Mouse (Mus musculus) spleen, postnatal 0 days (tissue): ENCODE results near the gene Olfr622. TPM values are rescaled to one million over a fixed set of nuclear protein-coding genes. Genes with fewer than 3 reads are reported as not detected.

Experiments
- polyA plus RNA-seq: library from polyadenylated mRNA; unstranded; fragments of >200 nt; fragmentation: Nextera tagmentation; extraction: Ambion mirVana; gene quantifications from 2 replicates; pipeline ENCODE4 v1.2.1, GENCODE M21; 2015

The Olfr622 gene
- polyA plus RNA-seq, result not detected in 2 replicates

DNA sequence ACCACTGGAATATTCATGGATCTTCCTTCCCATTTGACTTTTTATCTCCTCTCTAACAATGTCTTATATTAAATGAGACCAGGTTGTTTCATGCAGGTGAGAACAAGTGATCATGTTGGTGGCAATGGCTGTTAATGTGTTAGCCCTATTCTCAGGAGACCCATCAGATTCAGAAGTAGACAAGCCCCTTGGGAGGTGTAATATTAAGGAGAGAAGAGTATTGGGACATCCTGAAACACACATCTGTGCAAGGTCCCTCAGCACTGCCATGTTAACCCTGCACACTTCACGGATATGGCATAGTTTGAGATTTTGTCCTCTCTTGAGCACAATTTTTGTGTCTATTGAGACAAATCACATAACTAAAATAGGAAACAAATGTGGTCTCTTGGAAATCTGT, at the start of gene Olfr622:
Gene Olfr622 (minus strand): TSS at position 101 of the 400 bp plus-strand sequence.

DNA sequence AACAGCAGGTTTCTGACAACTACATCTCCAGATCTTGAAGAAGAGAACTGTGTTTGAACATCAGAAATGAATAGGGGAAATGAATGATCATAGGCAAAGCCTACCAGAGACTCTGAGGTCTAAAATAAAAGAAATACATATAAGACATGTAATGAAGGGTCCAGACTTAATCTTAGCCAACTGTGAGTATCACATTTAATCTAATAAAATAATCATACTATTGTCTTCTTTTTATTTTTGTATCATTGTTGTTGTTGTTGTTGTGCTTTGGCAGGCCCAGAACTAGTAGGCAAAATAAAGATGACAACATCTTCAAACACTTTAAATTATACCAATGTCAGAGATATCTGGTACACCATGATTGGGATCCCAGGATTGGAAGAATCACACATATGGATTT, 39.9 kb upstream of the Olfr622 start, which contains the start of gene Olfr625-ps1:
Gene Olfr625-ps1 (plus strand): TSS at position 301 of the 400 bp plus-strand sequence.

DNA sequence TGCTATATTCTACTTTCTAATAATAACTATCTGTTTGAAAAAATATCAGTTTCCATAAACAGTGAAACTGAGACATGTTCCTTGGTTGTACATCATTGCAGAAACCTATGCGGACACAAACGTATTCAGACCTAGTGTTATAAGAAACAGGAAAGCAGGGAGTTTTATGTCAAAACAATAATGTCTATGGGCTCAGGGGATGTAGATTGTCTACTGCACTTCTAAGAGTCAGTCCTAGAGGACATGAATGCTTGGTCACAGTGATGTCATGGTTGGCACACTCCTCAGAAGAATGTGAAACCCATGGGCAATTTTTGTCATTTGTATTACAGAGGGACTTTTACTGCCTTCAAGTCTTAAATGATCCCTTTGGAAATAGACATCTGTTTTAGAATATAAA, 28.6 kb upstream of the Olfr622 start, which contains the start of gene Olfr624:
Gene Olfr624 (minus strand): TSS at position 101 of the 400 bp plus-strand sequence.

DNA sequence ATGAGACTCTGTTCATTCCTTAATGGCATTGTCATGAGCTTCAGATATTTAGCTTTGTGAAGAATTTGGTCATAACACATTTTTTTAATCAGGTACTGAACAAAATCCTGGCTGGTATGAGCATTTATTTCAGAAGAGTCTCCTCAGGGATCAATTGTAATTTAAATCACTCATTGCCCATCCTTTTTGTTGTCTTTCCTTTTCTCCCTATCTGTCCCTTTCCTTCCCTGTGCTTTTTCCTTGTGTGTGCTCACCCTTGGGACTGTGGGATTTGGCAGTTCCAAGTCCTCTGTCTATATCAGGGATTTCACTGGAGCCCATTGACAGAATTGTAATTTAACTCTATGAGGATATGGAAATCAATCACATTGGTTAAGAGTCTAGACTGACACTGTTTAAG, 21.1 kb upstream of the Olfr622 start, which contains the start of gene Olfr623:
Gene Olfr623 (minus strand): TSS at position 101 of the 400 bp plus-strand sequence.

DNA sequence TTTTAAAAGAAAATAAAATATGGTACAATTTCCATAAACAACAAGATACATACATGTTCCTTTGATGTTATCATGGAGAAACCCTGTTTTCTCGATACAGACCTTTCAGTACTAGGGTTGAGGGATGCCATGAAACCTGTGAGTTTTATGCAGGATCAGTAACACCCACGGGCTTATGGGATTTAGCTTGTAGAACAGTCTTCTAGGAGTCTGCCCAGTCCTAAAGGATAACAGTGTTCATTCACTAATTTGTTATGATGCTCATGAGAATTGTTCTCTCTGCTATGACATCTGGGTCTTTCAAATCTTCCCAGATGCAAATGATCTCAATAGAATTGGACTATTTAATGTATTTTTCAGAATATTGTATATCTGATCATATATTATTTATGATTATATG, 30.1 kb downstream of the Olfr622 start, which contains the start of gene Olfr620:
Gene Olfr620 (minus strand): TSS at position 101 of the 400 bp plus-strand sequence.

DNA sequence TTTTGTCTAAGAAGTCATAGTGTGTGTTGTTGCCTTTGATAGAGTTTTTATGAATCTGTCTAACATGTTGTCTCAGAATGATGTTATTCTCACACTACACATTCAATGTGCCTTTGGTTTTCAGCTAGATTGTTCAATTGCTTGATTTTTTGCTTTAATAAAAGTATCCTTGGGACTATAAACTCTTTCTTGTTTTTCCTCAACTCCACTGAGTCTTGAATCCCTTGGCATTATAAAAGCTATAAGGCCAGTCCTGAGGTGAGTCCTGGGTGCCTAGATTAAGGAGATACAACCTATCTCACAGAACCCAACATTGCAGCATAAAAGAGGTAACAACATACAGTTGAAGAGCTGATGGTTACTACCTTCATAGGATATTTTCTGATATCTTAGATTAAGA, 42.2 kb downstream of the Olfr622 start, which contains the start of gene Olfr619:
Gene Olfr619 (plus strand): TSS at position 301 of the 400 bp plus-strand sequence.

DNA sequence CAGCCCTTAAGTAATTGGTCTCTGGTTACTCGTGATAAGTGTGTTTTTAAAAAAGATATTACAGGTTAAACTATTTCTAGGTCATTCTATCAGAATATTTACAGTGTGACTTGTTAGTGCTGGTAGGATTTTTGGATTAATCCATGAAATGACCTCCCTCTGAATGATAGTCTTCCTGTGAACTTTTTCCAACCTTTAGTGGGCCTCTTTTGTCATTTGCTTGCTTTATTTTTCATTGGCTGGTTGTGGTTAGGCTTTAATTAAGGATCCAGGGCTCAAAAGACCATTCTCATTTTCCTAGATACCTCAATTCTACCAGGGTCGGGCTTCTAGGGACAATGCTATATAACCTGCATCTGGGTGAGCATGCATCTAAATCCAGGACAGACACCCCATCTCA, 52.7 kb downstream of the Olfr622 start, which contains the start of gene Olfr618:
Gene Olfr618 (plus strand): TSS at position 301 of the 400 bp plus-strand sequence.

Other genes with a start within 250 kb of the Olfr622 start
- not detected in 2 replicates for gene Usp17lc, start 227.6 kb downstream of the Olfr622 start, polyA plus RNA-seq
- not detected in 2 replicates for gene Olfr605, start 197.3 kb downstream of the Olfr622 start, polyA plus RNA-seq
- gene Olfr606, start 193.7 kb downstream of the Olfr622 start, polyA plus RNA-seq, result not detected in 2 replicates
- not detected in 2 replicates for gene Olfr607, start 178.6 kb downstream of the Olfr622 start, polyA plus RNA-seq
- gene Olfr608, start 172.8 kb downstream of the Olfr622 start, polyA plus RNA-seq, result not detected in 2 replicates
- gene Olfr609, start 144.6 kb downstream of the Olfr622 start, polyA plus RNA-seq, result not detected in 2 replicates
- not detected in 2 replicates for gene Olfr610, start 130.6 kb downstream of the Olfr622 start, polyA plus RNA-seq
- gene Olfr611, start 121.9 kb downstream of the Olfr622 start, polyA plus RNA-seq, result not detected in 2 replicates
- not detected in 2 replicates for gene Olfr612, start 100.0 kb downstream of the Olfr622 start, polyA plus RNA-seq
- gene Olfr613, start 94.6 kb downstream of the Olfr622 start, polyA plus RNA-seq, result not detected in 2 replicates
- gene Olfr615, start 86.6 kb downstream of the Olfr622 start, polyA plus RNA-seq, result not detected in 2 replicates
- gene Olfr616, start 73.6 kb downstream of the Olfr622 start, polyA plus RNA-seq, result not detected in 2 replicates
- not detected in 2 replicates for gene Olfr617, start 69.6 kb downstream of the Olfr622 start, polyA plus RNA-seq
- not detected in 2 replicates for gene Olfr618, start 52.6 kb downstream of the Olfr622 start, polyA plus RNA-seq
- gene Olfr619, start 42.1 kb downstream of the Olfr622 start, polyA plus RNA-seq, result not detected in 2 replicates
- not detected in 2 replicates for gene Olfr620, start 30.2 kb downstream of the Olfr622 start, polyA plus RNA-seq
- gene Olfr623, start 21.0 kb upstream of the Olfr622 start, polyA plus RNA-seq, result not detected in 2 replicates
- 0.02 and 0.08 TPM in 2 replicates for gene Olfr624, start 28.5 kb upstream of the Olfr622 start, polyA plus RNA-seq
- gene Olfr625-ps1, start 40.0 kb upstream of the Olfr622 start, polyA plus RNA-seq, result not detected in 2 replicates
- not detected in 2 replicates for gene Olfr243, start 72.0 kb upstream of the Olfr622 start, polyA plus RNA-seq
- not detected in 2 replicates for gene Olfr628, start 87.7 kb upstream of the Olfr622 start, polyA plus RNA-seq
- gene Olfr629, start 102.2 kb upstream of the Olfr622 start, polyA plus RNA-seq, result 0.14 and 0.19 TPM in 2 replicates
- gene Olfr630, start 114.6 kb upstream of the Olfr622 start, polyA plus RNA-seq, result not detected in 2 replicates
- 0.05 TPM in 1 of 2 replicates, not detected in the other for gene Olfr69, start 128.9 kb upstream of the Olfr622 start, polyA plus RNA-seq
- 0.02 TPM in 1 of 2 replicates, not detected in the other for gene Olfr68, start 137.0 kb upstream of the Olfr622 start, polyA plus RNA-seq
- gene Olfr67, start 149.1 kb upstream of the Olfr622 start, polyA plus RNA-seq, result not detected in 2 replicates
- gene Hbb-bt, start 171.3 kb upstream of the Olfr622 start, polyA plus RNA-seq, result 27,857 and 31,285 TPM in 2 replicates
- 96,477 and 101,005 TPM in 2 replicates for gene Hbb-bs, start 185.4 kb upstream of the Olfr622 start, polyA plus RNA-seq
- gene Hbb-bh2, start 197.8 kb upstream of the Olfr622 start, polyA plus RNA-seq, result not detected in 2 replicates
- gene Hbb-bh1, start 200.5 kb upstream of the Olfr622 start, polyA plus RNA-seq, result 1.3 and 1.9 TPM in 2 replicates
- 2.9 and 3.0 TPM in 2 replicates for gene Hbb-y, start 210.5 kb upstream of the Olfr622 start, polyA plus RNA-seq
- gene Olfr66, start 243.6 kb upstream of the Olfr622 start, polyA plus RNA-seq, result not detected in 2 replicates